In the genomic region with DNA sequence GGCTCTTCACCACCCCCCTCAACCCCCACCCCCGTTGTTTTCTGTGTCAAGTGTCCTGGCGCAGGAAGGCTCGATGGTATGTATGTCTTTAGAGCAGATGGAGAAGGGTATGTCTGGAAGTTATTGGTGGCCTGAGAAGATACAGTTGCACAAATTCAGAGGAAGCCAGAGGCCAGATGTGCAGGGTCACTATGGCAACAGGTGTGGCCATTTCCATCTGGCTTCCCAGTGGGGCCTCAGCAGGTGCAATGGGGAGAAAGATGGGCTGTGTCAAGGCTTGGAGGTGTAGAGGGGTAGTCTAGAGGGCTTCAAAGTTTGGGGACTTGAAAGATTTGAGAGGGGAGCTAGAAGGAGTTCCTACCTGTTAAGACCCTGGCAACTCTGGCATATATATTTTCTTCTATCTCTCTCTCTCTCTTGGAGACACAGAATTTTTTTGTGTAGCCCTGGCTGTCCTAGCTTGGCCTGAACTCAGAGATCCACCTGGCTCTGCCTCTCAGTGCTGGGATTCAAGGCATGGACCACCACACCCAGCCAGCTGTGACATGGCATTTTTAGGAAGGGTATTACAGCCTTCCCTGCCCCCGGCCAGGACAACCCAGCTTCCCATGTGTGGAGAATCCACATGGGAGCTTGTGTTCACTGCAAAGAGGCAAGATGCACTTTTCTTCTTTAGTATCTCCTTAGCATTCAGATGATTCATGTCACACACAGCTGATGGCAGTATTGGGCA, we compare ENCODE assay signal across 16 mouse cellular contexts.
DNase-seq lines count a peak whose midpoint lies in the region; ATAC-seq and TF ChIP-seq lines count a peak whose summit lies in the region.
"Had no signal": no experiment of that assay in that cellular context is flagged by ENCODE, and none has a peak within 500 bp of the region (broad histone marks: within the 10 kb centered on the region; RNA-seq: fewer than 3 reads in every experiment).

No protein-coding gene starts in this region.

- whole genome bisulfite sequencing in heart, embryonic 12.5 days = 62% methylated on average over 4 of the region's 4 CpGs
- 52% methylated on average over 4 of the region's 4 CpGs for WGBS in stomach, embryonic 14.5 days
- WGBS in stomach, postnatal 0 days = 55% methylated on average over 4 of the region's 4 CpGs
- WGBS in limb, embryonic 11.5 days = 63% methylated on average over 4 of the region's 4 CpGs

- no peaks in the 10 kb centered on the region for H3K9me3 ChIP-seq in heart, embryonic 12.5 days (replicated peaks)
- no peaks in the 10 kb centered on the region for H3K9me3 ChIP-seq in stomach, embryonic 14.5 days (ENCODE audit: control insufficient read depth, low read depth, low read length)
- H3K9me3 ChIP-seq in stomach, postnatal 0 days (ENCODE audit: control insufficient read depth, low read length) = no peaks in the 10 kb centered on the region
- H3K9me3 ChIP-seq in limb, embryonic 11.5 days (ENCODE audit: control insufficient read depth, low read length) = no peaks in the 10 kb centered on the region
- H3K9me3 ChIP-seq: forebrain, embryonic 13.5 days; liver, embryonic 12.5 days; midbrain, embryonic 13.5 days had no signal

- TF ChIP-seq EP300 in stomach, postnatal 0 days (optimal IDR thresholded peaks at IDR 0.05) = no peak

- peaks cover 30% of the 10 kb centered on the region for H3K4me1 ChIP-seq in heart, embryonic 12.5 days (replicated peaks)
- H3K4me1 ChIP-seq in stomach, embryonic 14.5 days (ENCODE audit: control insufficient read depth, insufficient read depth, low read length) = peaks cover 21% of the 10 kb centered on the region
- peaks cover 8% of the 10 kb centered on the region for H3K4me1 ChIP-seq in stomach, postnatal 0 days (replicated peaks; ENCODE audit: control insufficient read depth, insufficient read depth)
- peaks cover 11% of the 10 kb centered on the region for H3K4me1 ChIP-seq in limb, embryonic 11.5 days (ENCODE audit: control insufficient read depth, insufficient read depth, low read length)

- no peaks in the 10 kb centered on the region for H3K36me3 ChIP-seq in heart, embryonic 12.5 days
- H3K36me3 ChIP-seq in stomach, embryonic 14.5 days (ENCODE audit: control insufficient read depth, insufficient read depth, low read length) = no peaks in the 10 kb centered on the region
- no peaks in the 10 kb centered on the region for H3K36me3 ChIP-seq in stomach, postnatal 0 days (ENCODE audit: control insufficient read depth, insufficient read depth, low read length)
- H3K36me3 ChIP-seq in limb, embryonic 11.5 days (ENCODE audit: control insufficient read depth, insufficient read depth, low read length) = no peaks in the 10 kb centered on the region
- H3K36me3 ChIP-seq: liver, embryonic 12.5 days; midbrain, embryonic 13.5 days had no signal

- no peak for DNase-seq in heart, postnatal 36 days
- DNase-seq in stomach, postnatal 0 days (ENCODE audit: low spot score) = no peak
- DNase-seq in limb, embryonic 11.5 days (ENCODE audit: low spot score) = peak; percentile 30
- DNase-seq in layer of hippocampus, postnatal 36 days = no peak
- DNase-seq in thymus, postnatal 14 days = no peak
- DNase-seq: adrenal gland, adult 2 months; cerebellum, adult 9-10 months; right cerebral cortex, adult 18-20 months had no signal

- H3K9ac ChIP-seq in heart, embryonic 12.5 days = no peak overlapping the region
- H3K9ac ChIP-seq in stomach, embryonic 14.5 days (replicated peaks; ENCODE audit: low read depth, low read length) = no peak overlapping the region
- no peak overlapping the region for H3K9ac ChIP-seq in stomach, postnatal 0 days (ENCODE audit: low read length)
- no peak overlapping the region for H3K9ac ChIP-seq in limb, embryonic 11.5 days (ENCODE audit: low read length)
- H3K9ac ChIP-seq: forebrain, embryonic 13.5 days; liver, embryonic 12.5 days; midbrain, embryonic 13.5 days had no signal

- H3K4me3 ChIP-seq in heart, embryonic 12.5 days = no peak overlapping the region
- no peak overlapping the region for H3K4me3 ChIP-seq in stomach, embryonic 14.5 days (ENCODE audit: low read depth, low read length)
- H3K4me3 ChIP-seq in stomach, postnatal 0 days (ENCODE audit: low read depth, low read length) = no peak overlapping the region
- no peak overlapping the region for H3K4me3 ChIP-seq in limb, embryonic 11.5 days (ENCODE audit: low read depth, low read length)
- H3K4me3 ChIP-seq: forebrain, embryonic 13.5 days; liver, embryonic 12.5 days; midbrain, embryonic 13.5 days had no signal

- no peak for TF ChIP-seq CTCF in stomach, postnatal 0 days (IDR thresholded peaks at IDR 0.05; ENCODE audit: low read depth)

- ATAC-seq in heart, embryonic 12.5 days (ENCODE audit: insufficient number of reproducible peaks, low FRiP score) = no peak
- no peak for ATAC-seq in stomach, embryonic 14.5 days (ENCODE audit: insufficient number of reproducible peaks, insufficient read depth, low FRiP score, low read depth)
- no peak for ATAC-seq in stomach, postnatal 0 days (ENCODE audit: low FRiP score, low TSS enrichment)
- ATAC-seq in limb, embryonic 11.5 days (ENCODE audit: insufficient number of reproducible peaks, low FRiP score, low TSS enrichment, low read depth) = no peak
- ATAC-seq: CD4-positive, CD25-positive, alpha-beta regulatory T cell, adult 4 months; forebrain, embryonic 13.5 days; hindbrain, postnatal 0 days; liver, embryonic 12.5 days had no signal

- intact Hi-C loops in heart, postnatal 36 days (cut with DNase I) = loop anchor here (5.0 kb wide), 1 partner anchor 53 kb away; no protein-coding TSS in a partner anchor

- 0 out of 2 replicates have a peak overlapping the region, but pooled peaks have one; percentile 53 for H3K27ac ChIP-seq in heart, embryonic 12.5 days (ENCODE audit: poor library complexity, severe bottlenecking)
- peak overlapping the region; percentile 79; the same call in 1 of the 2 replicates for H3K27ac ChIP-seq in stomach, embryonic 14.5 days (ENCODE audit: low read length)
- no peak overlapping the region; the same call in 1 of the 2 replicates for H3K27ac ChIP-seq in stomach, postnatal 0 days (replicated peaks)
- H3K27ac ChIP-seq in limb, embryonic 11.5 days (replicated peaks; ENCODE audit: low read depth, low read length) = no peak overlapping the region
- H3K27ac ChIP-seq: forebrain, embryonic 13.5 days; hindbrain, postnatal 0 days; kidney, postnatal 0 days; liver, embryonic 12.5 days; midbrain, embryonic 13.5 days had no signal

- H3K4me2 ChIP-seq in heart, embryonic 12.5 days = peak overlapping the region; percentile 61
- no peak overlapping the region for H3K4me2 ChIP-seq in stomach, embryonic 14.5 days (replicated peaks; ENCODE audit: low read depth, low read length)
- no peak overlapping the region for H3K4me2 ChIP-seq in stomach, postnatal 0 days (replicated peaks; ENCODE audit: low read depth)
- no peak overlapping the region for H3K4me2 ChIP-seq in limb, embryonic 11.5 days (ENCODE audit: low read depth, severe bottlenecking)
- H3K4me2 ChIP-seq: forebrain, embryonic 13.5 days; midbrain, embryonic 13.5 days had no signal

- H3K27me3 ChIP-seq in heart, embryonic 12.5 days (replicated peaks) = 0 out of 2 replicates have a peak, but pooled peaks cover 4% of the 10 kb centered on the region
- no peaks in the 10 kb centered on the region for H3K27me3 ChIP-seq in stomach, embryonic 14.5 days (ENCODE audit: control insufficient read depth, insufficient read depth, low read length)
- H3K27me3 ChIP-seq in stomach, postnatal 0 days (ENCODE audit: control insufficient read depth, insufficient read depth, low read length) = no peaks in the 10 kb centered on the region
- H3K27me3 ChIP-seq in limb, embryonic 11.5 days (ENCODE audit: control insufficient read depth, insufficient read depth, low read length) = no peaks in the 10 kb centered on the region
- H3K27me3 ChIP-seq: midbrain, embryonic 13.5 days had no signal

Comparison
In these comparisons a context has a peak if more than half of its experiments do, and no peak if none do; other contexts are left out.
1. H3K27ac ChIP-seq: peak in heart, embryonic 12.5 days (single experiment) and stomach, embryonic 14.5 days (single experiment); none in stomach, postnatal 0 days (single experiment) and limb, embryonic 11.5 days (single experiment).